Mouse (Mus musculus) heart, postnatal 0 days (tissue): ENCODE measurements around the gene Eif2b5. TPM values are rescaled to one million over a fixed set of nuclear protein-coding genes. Genes with fewer than 3 reads are reported as not detected.

Source experiments
- ATAC-seq: fragments of 200-750 bp; cut with Nextera tagmentation; 2 replicates; pipeline ENCODE4 v1.8.0; 2017; ENCODE audit warnings: low read depth, moderate number of reproducible peaks, moderate library complexity; ENCODE audit not compliant: insufficient read depth
- DNase-seq: peaks from one replicate; pipeline ENCODE4 v3.0.0-alpha.2; 2016; ENCODE audit warnings: low spot score
- H3K27ac ChIP-seq: fragments of 300-500 bp; sonication (generic); 2 replicates; pipeline ENCODE4 v1.5.1; 2014; ENCODE audit warnings: low read depth, mild to moderate bottlenecking
- H3K27me3 ChIP-seq: fragments of 300-500 bp; sonication (generic); 2 replicates; pipeline ENCODE4 v1.6.1; 2014; ENCODE audit warnings: low read length, mixed read lengths; ENCODE audit not compliant: control insufficient read depth, insufficient read depth
- H3K36me3 ChIP-seq: fragments of 300-500 bp; sonication (generic); replicated peaks from 2 replicates; pipeline ENCODE4 v1.6.1; 2014; ENCODE audit warnings: low read length, mixed read lengths; ENCODE audit not compliant: control insufficient read depth, insufficient read depth
- H3K4me1 ChIP-seq: fragments of 300-500 bp; sonication (generic); 2 replicates; pipeline ENCODE4 v1.6.1; 2014; ENCODE audit warnings: antibody characterized with exemption; ENCODE audit not compliant: control insufficient read depth, insufficient read depth
- H3K4me2 ChIP-seq: fragments of 300-500 bp; sonication (generic); 2 replicates; pipeline ENCODE4 v1.6.1; 2014; ENCODE audit warnings: low read depth, mild to moderate bottlenecking, low read length, moderate library complexity
- H3K4me3 ChIP-seq: fragments of 300-500 bp; sonication (generic); 2 replicates; pipeline ENCODE4 v1.5.1; 2014; ENCODE audit warnings: low read depth, low read length
- H3K9ac ChIP-seq: fragments of 300-500 bp; sonication (generic); replicated peaks from 2 replicates; pipeline ENCODE4 v1.6.1; 2014; ENCODE audit warnings: low read depth, low read length, mixed read lengths
- H3K9me3 ChIP-seq: fragments of 300-500 bp; sonication (generic); replicated peaks from 2 replicates; pipeline ENCODE4 v1.6.1; 2016; ENCODE audit warnings: low read length; ENCODE audit not compliant: control insufficient read depth
- CTCF ChIP-seq: IDR thresholded peaks from 2 replicates; pipeline ENCODE4 v1.5.1; 2016; ENCODE audit warnings: antibody characterized with exemption, control low read depth, low read depth
- EP300 ChIP-seq: IDR thresholded peaks from 2 replicates; pipeline ENCODE4 v1.6.1; 2016; ENCODE audit warnings: antibody characterized with exemption, low read depth
- WGBS: fragments of 180-500 bp; shearing (Covaris S2); extraction: QIAGEN DNeasy Blood & Tissue Kit; methylation state at CpG from one replicate; pipeline ENCODE4 v1.1.7; 2014; 5-methylcytosine and 5-hydroxymethylcytosine counted together
- polyA plus RNA-seq: library from polyadenylated mRNA; unstranded; fragments of >200 nt; fragmentation: Nextera tagmentation; extraction: Ambion mirVana; gene quantifications from 2 replicates; pipeline ENCODE4 v1.2.1, GENCODE M21; 2015
- total RNA-seq: library from RNA; depleted of rRNA; stranded (reverse); fragments of >200 nt; gene quantifications from 2 replicates; pipeline ENCODE4 v1.2.3, GENCODE M21; 2014; ENCODE audit warnings: low replicate concordance

Eif2b5 gene
- total and polyA plus RNA-seq, 2 experiments from 2014 or later = 60.0 to 67.6 TPM

DNA sequence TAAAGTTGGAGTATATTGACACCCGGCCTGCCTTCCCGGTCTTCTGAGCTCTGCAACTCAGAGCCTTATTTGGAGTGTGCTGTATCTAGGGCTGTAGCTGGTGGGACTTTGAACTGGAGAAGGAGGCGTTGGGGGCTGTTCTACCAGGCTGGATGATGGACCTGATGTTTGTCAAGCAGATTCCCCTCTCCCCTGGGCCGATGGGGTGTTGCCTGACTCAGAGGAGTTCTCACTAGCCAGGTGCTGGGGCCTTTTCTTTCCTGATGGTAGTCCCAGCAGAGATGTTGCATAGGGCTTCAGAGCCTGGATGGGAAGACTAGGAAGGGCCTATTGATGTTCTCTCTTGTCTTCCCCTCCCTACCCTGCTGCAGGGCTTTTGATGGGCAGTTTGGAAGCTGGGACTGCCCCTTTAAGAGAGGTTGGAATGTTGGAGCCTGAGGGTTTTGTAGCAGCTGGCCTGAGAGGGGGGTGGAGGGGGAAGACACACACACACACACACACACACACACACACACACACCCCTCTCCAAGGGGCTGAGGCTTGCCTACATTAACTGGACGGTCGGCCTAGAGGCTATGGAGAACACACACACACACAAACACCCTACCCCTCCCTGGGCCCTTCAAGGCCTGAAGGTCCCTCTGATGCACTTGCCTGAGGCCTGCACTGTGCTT is 19.2 kb downstream of the Eif2b5 start:
- H3K9ac ChIP-seq = peak overlapping the region; percentile 93

DNA sequence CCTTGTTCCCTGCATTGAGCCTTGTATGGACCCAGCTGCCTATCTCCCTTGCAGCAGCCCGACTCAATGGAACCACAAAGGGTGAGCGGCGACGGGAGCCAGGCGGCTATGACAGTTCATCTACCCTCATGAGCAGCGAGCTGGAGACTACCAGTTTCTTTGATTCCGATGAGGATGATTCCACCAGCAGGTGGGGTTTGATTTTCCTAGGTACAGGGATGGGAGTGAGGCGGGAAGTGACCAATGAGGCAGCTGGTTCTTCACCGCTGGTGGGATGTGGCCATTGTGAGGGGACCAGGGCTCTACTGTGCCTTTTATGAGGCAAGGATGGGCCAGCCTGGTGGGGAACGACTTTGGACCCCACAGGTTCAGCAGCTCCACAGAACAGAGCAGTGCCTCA is 25.3 kb downstream of the Eif2b5 start:
- H3K9ac ChIP-seq = no peak overlapping the region
- no peak for TF ChIP-seq CTCF
- TF ChIP-seq EP300 = no peak
- ATAC-seq = no peak
- no peak overlapping the region for H3K27ac ChIP-seq
- peaks cover 76% of the 10 kb centered on the region for H3K36me3 ChIP-seq
- no peaks in the 10 kb centered on the region for H3K27me3 ChIP-seq
- H3K4me1 ChIP-seq = peaks cover 6% of the 10 kb centered on the region
- H3K4me2 ChIP-seq = no peak overlapping the region
- no peak for DNase-seq
- WGBS = 67% methylated on average over 10 of the region's 10 CpGs
- no peaks in the 10 kb centered on the region for H3K9me3 ChIP-seq
- H3K4me3 ChIP-seq = no peak overlapping the region

More for the DNA sequence above, 19.2 kb downstream of the Eif2b5 start:
- no peaks in the 10 kb centered on the region for H3K27me3 ChIP-seq
- no peaks in the 10 kb centered on the region for H3K9me3 ChIP-seq
- H3K4me3 ChIP-seq = peak overlapping the region; percentile 92
- DNase-seq (peak; percentile 45), ATAC-seq (peak; percentile 45)
- 0% methylated on average over 5 of the region's 6 CpGs for WGBS
- peaks cover 16% of the 10 kb centered on the region for H3K4me1 ChIP-seq
- H3K36me3 ChIP-seq = peaks cover 16% of the 10 kb centered on the region
- TF ChIP-seq CTCF (no peak), EP300 (no peak)
- H3K4me2 ChIP-seq = peak overlapping the region; percentile 83
- peak overlapping the region; percentile 95 for H3K27ac ChIP-seq

DNA sequence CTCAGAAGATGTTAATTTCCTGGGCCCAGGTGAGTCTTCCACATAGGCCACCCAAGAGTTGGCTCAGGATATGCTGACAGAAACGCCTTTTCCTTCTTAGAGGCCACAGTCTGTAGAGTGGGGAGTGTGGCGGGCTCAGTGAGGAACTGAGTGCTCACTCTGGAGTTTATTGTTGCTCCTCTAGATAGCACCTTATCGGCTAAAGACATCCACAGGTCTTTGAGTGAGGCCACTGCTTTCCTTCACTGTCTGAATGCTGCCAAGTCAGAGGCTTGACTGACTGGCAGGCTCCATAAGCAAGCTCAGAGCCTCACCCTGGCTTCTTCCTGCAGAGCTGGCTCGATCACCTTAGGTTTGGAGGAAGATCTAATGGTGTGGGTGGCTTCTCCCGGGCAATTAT is 30.2 kb downstream of the Eif2b5 start:
- Histone ChIP-seq H3K4me2 (no peak overlapping the region), H3K4me1 (no peaks in the 10 kb centered on the region), H3K4me3 (no peak overlapping the region), H3K27ac (no peak overlapping the region), H3K27me3 (no peaks in the 10 kb centered on the region), H3K36me3 (peaks cover 94% of the 10 kb centered on the region), H3K9me3 (no peaks in the 10 kb centered on the region), H3K9ac (no peak overlapping the region)
- TF ChIP-seq EP300 (no peak), CTCF (no peak)
- DNase-seq (no peak), ATAC-seq (no peak)
- WGBS = 85% methylated on average over 5 of the region's 5 CpGs

DNA sequence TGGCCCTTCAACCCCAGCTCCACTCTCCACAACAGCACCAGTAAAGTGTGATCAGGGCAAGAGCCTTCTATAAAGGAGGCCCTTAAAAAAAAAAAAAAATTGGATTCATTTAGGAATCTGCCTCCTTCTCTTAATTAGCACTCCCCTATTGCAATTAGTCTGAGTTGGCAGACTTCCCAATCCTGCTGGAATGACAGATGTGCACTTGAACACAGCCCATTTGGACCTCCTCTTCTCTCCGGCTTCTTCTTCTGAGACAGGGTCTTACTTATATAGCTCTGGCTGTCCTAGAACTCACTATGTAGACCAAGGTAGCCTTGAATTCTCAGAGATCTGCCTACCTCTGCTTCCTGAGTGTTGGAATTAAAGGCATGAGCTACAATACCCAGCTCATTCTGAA is 30.8 kb downstream of the Eif2b5 start:
- no peak overlapping the region for H3K4me3 ChIP-seq
- H3K27ac ChIP-seq = no peak overlapping the region
- no peak for DNase-seq
- H3K27me3 ChIP-seq = no peaks in the 10 kb centered on the region
- no peak for ATAC-seq
- TF ChIP-seq CTCF (no peak), EP300 (no peak)
- H3K4me1 ChIP-seq = no peaks in the 10 kb centered on the region
- WGBS = 50% methylated on average over 1 of the region's 1 CpGs
- peaks cover 88% of the 10 kb centered on the region for H3K36me3 ChIP-seq
- H3K9me3 ChIP-seq = no peaks in the 10 kb centered on the region
- H3K9ac ChIP-seq = no peak overlapping the region
- no peak overlapping the region for H3K4me2 ChIP-seq

DNA sequence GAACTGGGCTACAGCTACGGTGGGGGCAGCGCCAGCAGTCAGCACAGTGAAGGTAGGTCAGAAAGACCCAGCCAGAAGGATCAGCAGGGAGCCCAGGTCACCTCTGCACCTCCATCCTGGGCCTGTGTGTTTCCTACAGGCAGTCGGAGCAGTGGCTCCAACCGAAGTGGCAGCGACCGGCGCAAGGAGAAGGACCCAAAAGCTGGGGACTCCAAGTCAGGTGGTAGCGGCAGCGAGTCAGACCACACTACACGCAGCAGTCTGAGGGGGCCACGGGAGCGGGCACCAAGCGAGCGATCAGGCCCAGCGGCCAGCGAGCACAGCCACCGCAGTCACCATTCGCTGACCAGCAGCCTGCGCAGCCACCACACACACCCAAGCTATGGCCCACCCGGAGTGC is 32.3 kb downstream of the Eif2b5 start:
- Histone ChIP-seq H3K36me3 (peaks cover 73% of the 10 kb centered on the region), H3K27ac (no peak overlapping the region), H3K9ac (no peak overlapping the region), H3K4me3 (no peak overlapping the region), H3K9me3 (no peaks in the 10 kb centered on the region), H3K4me1 (peaks cover 1% of the 10 kb centered on the region; the same call in 1 of the 2 replicates), H3K27me3 (no peaks in the 10 kb centered on the region), H3K4me2 (no peak overlapping the region)
- TF ChIP-seq CTCF (no peak), EP300 (no peak)
- ATAC-seq (no peak), DNase-seq (no peak)
- 93% methylated on average over 20 of the region's 20 CpGs for WGBS
